Mouse (Mus musculus) lung, adult 2 months (tissue): ENCODE measurements at regions not wholly inside any gene's neighbourhood (a gene's known extent, or its start where the extent isn't known, plus 50 kb on each side); places are given as distances from the start of the nearest gene placed in this dataset.

Source experiments
- DNase-seq: peaks from one replicate; pipeline ENCODE4 v3.0.0; 2022
- H3K4me1 ChIP-seq: fragments of 200-500 bp; 2 replicates; pipeline ENCODE4 v1.6.1; 2011; ENCODE audit warnings: low read length; ENCODE audit not compliant: control insufficient read depth, insufficient read depth
- H3K4me3 ChIP-seq: fragments of 200-500 bp; replicated peaks from 2 replicates; pipeline ENCODE3; 2011; ENCODE audit warnings: low read depth, mild to moderate bottlenecking, control low read depth, low read length; ENCODE audit errors: extremely low read depth
- CTCF ChIP-seq: fragments of 200-500 bp; IDR thresholded peaks from 2 replicates; pipeline ENCODE4 v1.5.1; 2011; ENCODE audit warnings: mild to moderate bottlenecking, low read length, control low read depth; ENCODE audit not compliant: insufficient read depth
- POLR2A ChIP-seq: fragments of 200-500 bp; IDR thresholded peaks from 2 replicates; pipeline ENCODE4 v1.6.1; 2011; ENCODE audit warnings: low read depth, mild to moderate bottlenecking, control low read depth, low read length, borderline replicate concordance; ENCODE audit errors: extremely low read depth
- WGBS: fragments of 180-500 bp; shearing (Covaris S2); methylation state at CpG from one replicate; pipeline ENCODE4 v1.1.7; 2018; 5-methylcytosine and 5-hydroxymethylcytosine counted together

- 80% methylated on average over 4 of the region's 4 CpGs for WGBS
- no peak for DNase-seq
- TF ChIP-seq CTCF, result no peak
- TF ChIP-seq POLR2A, result no peak
- no peak overlapping the region for H3K4me3 ChIP-seq
- no peaks in the 10 kb centered on the region for H3K4me1 ChIP-seq
These were observed 293.7 kb downstream of the Plpp3 start for GRCm38 (mm10) chr4:105450881-105451280.

GRCm38 (mm10) chr4:105451871-105452270 is 294.7 kb downstream of the Plpp3 start:
- 79% methylated on average over 2 of the region's 2 CpGs for WGBS
- no peak for DNase-seq
- no peaks in the 10 kb centered on the region for H3K4me1 ChIP-seq
- no peak overlapping the region for H3K4me3 ChIP-seq
- TF ChIP-seq CTCF, result no peak
- TF ChIP-seq POLR2A, result no peak

DNA sequence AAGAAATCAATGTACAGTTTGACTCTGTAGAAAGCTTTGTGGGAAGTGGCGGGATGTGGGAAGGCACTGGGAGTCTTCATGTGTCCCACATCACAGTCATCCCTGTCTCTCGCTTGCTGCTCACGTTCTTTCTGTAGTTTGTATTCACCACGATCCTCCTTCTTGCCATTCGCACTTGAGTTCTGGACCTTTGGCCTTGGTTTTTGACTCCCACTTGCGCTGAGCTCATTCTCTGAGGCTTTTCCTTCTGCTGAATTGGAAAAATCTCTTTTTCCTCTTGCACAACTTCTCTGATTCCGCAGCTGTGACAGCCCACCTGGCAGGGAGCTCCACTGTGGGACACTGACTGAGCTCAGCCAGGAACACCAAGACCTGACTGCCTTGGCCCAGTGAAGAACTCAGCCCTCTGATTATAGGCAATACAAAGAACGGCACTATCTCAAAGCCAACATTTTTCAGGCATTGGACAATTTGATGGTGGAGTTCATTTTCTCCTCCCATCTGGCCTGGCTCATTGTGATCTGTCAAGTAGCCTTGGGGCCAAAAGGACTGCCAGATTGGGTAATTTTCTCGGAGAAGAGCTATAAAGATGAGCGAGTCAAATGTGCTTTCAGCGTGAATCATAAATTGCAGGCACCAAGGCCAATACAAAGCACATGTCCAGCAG is 299.9 kb downstream of the Plpp3 start:
- Histone ChIP-seq H3K4me1 (no peaks in the 10 kb centered on the region), H3K4me3 (no peak overlapping the region)
- WGBS, result 68% methylated on average over 11 of the region's 11 CpGs
- DNase-seq, result peak; percentile 6
- TF ChIP-seq CTCF, result no peak
- no peak for TF ChIP-seq POLR2A

- Histone ChIP-seq H3K4me3 (no peak overlapping the region), H3K4me1 (no peaks in the 10 kb centered on the region)
- no peak for DNase-seq
- 86% methylated on average over 3 of the region's 3 CpGs for WGBS
- TF ChIP-seq POLR2A, result no peak
- TF ChIP-seq CTCF, result no peak
These were observed 303.0 kb downstream of the Plpp3 start for GRCm38 (mm10) chr4:105459991-105460688.

DNA sequence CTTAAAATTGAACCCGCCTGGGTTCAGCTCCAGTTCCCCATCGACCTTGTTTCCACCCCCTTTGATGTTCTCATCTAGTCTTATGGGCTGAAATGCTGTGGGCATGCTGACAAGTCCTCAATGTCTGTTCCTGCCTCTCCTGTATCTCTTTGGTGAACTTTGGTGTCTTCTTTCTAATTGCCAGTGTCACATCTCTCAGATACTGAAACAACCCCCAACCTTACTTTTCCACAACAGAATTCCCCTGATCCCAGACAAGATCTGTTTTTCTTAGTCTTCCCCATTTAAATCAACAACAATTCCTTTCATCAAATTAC is 303.5 kb downstream of the Plpp3 start:
- Histone ChIP-seq H3K4me1 (no peaks in the 10 kb centered on the region), H3K4me3 (no peak overlapping the region)
- no peak for TF ChIP-seq POLR2A
- TF ChIP-seq CTCF, result no peak
- DNase-seq, result no peak
- WGBS, result 47% methylated on average over 2 of the region's 2 CpGs

- no peak for DNase-seq
- H3K4me3 ChIP-seq, result no peak overlapping the region
- no peaks in the 10 kb centered on the region for H3K4me1 ChIP-seq
- 96% methylated on average over 7 of the region's 7 CpGs for WGBS
- TF ChIP-seq CTCF (no peak), POLR2A (no peak)
These were observed 310.7 kb downstream of the Plpp3 start for GRCm38 (mm10) chr4:105467811-105468210.

DNA sequence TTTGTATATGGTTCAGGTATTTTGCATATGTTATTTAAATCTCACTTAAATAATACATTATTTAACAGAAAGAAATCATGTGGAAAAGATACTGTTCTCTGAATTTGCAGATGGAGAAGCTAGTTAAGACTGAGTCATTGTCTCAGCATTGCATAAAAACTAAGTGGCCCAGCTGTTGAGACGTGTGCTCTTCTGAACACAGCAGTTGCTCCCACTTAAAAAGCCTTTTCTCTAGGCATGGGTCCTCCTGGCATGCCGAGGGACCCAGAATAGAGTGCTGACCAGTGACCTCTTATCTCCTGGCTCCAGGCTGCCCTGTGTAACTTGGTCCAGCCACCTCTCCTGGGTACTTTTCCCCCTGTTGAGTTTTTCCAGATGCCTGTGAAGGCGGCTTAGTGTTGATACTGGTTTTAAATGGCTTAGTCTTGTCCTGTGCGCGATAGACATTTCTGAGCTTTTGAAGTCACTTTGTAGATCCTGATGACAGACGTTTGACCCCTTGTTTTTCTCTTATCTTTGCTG is 312.2 kb downstream of the Plpp3 start:
- 69% methylated on average over 6 of the region's 6 CpGs for WGBS
- Histone ChIP-seq H3K4me3 (no peak overlapping the region), H3K4me1 (no peaks in the 10 kb centered on the region)
- DNase-seq, result no peak
- TF ChIP-seq POLR2A (no peak), CTCF (no peak)

DNA sequence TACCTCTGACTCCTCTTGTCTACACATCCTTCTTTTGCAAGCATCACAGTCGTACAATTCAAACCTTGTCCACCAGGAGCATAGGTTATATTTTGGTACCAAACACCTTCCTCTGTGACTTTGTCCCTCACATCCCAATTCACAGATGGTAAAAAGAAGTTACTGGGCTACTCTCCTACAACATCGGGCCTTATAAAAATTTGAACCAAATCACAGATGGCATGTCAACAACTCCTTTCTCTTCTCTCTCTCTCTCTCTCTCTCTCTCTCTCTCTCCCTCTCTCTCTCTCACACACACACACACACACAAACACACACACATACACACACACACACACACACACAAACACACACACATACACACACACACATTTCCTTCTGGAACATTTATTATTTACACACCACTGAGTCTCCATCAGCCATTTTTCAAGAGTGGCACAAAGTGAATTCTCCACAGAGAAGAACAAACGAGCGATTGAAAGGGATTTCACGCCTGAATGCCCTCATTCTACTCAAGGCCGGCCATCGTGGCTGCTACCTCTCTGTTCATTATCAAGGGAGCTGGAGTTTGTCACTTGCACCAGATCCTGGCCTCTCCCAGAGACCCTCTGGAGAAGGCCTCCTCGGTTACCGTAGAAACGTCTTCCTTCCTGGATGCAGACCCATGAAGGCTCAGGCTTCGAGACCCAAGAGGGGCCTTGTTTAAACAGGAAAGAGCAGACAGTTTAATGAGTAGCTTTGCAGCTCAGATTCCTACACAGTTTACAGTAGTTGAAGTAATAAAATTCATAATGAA is 314.7 kb upstream of the Gm12728 start:
- DNase-seq, result no peak
- Histone ChIP-seq H3K4me1 (no peaks in the 10 kb centered on the region), H3K4me3 (no peak overlapping the region)
- 64% methylated on average over 11 of the region's 11 CpGs for WGBS
- TF ChIP-seq POLR2A (no peak), CTCF (no peak)

- TF ChIP-seq CTCF (no peak), POLR2A (no peak)
- no peak for DNase-seq
- no peak overlapping the region for H3K4me3 ChIP-seq
- no peaks in the 10 kb centered on the region for H3K4me1 ChIP-seq
- 91% methylated on average over 4 of the region's 4 CpGs for WGBS
These were observed 313.3 kb upstream of the Gm12728 start for GRCm38 (mm10) chr4:105476332-105476731.

- Histone ChIP-seq H3K4me3 (no peak overlapping the region), H3K4me1 (no peaks in the 10 kb centered on the region)
- TF ChIP-seq POLR2A (no peak), CTCF (no peak)
- DNase-seq, result no peak
- whole genome bisulfite sequencing, result 94% methylated on average over 1 of the region's 1 CpGs
These were observed 303.3 kb upstream of the Gm12728 start for GRCm38 (mm10) chr4:105486376-105486775.
